ENCODE assay signal across 9 mouse cellular contexts in genomic region chr5:91074450-91074950, GRCm38 (mm10). TPM values are rescaled to one million over a fixed set of nuclear protein-coding genes. Genes with fewer than 3 reads are reported as not detected.
DNase-seq lines count a peak whose midpoint lies in the region; ATAC-seq and TF ChIP-seq lines count a peak whose summit lies in the region.
"Had no signal": no experiment of that assay in that cellular context is flagged by ENCODE, and none has a peak within 500 bp of the region (broad histone marks: within the 10 kb centered on the region; RNA-seq: fewer than 3 reads in every experiment).

Gene Ereg (plus strand): TSS chr5:91074622.

- H3K27me3 ChIP-seq in kidney, embryonic 15.5 days = peaks cover 36% of the 10 kb centered on the region
- H3K27me3 ChIP-seq in kidney, adult 2 months (replicated peaks; ENCODE audit: control insufficient read depth, insufficient read depth, low read length) = no peaks in the 10 kb centered on the region; the same call in 1 of the 2 replicates
- peaks cover 8% of the 10 kb centered on the region; the same call in 1 of the 2 replicates for H3K27me3 ChIP-seq in heart, embryonic 15.5 days
- H3K27me3 ChIP-seq in liver, embryonic 13.5 days = peaks cover 17% of the 10 kb centered on the region

- no peak within 1 kb of the TSS for H3K27ac ChIP-seq in kidney, embryonic 15.5 days
- H3K27ac ChIP-seq in kidney, adult 2 months (ENCODE audit: insufficient read depth, low read depth, low read length) = no peak within 1 kb of the TSS
- H3K27ac ChIP-seq in heart, embryonic 15.5 days = no peak within 1 kb of the TSS; the same call in 1 of the 2 replicates
- H3K27ac ChIP-seq in liver, embryonic 13.5 days = no peak within 1 kb of the TSS
- H3K27ac ChIP-seq: macrophage had no signal

- WGBS in kidney, embryonic 15.5 days = 1% methylated on average over 25 of the region's 25 CpGs
- 3% methylated on average over 25 of the region's 25 CpGs for WGBS in kidney, adult 2 months
- 2% methylated on average over 25 of the region's 25 CpGs for WGBS in heart, embryonic 15.5 days
- WGBS in liver, embryonic 13.5 days (ENCODE audit: insufficient replicate concordance) = 4% methylated on average over 25 of the region's 25 CpGs

- H3K9ac ChIP-seq in kidney, embryonic 15.5 days = no peak within 1 kb of the TSS
- peak within 1 kb of the TSS; percentile 21; the same call in 1 of the 2 replicates for H3K9ac ChIP-seq in heart, embryonic 15.5 days
- no peak within 1 kb of the TSS for H3K9ac ChIP-seq in liver, embryonic 13.5 days

- H3K4me3 ChIP-seq in kidney, embryonic 15.5 days (replicated peaks) = peak within 1 kb of the TSS; percentile 32
- no peak within 1 kb of the TSS for H3K4me3 ChIP-seq in kidney, adult 2 months (ENCODE audit: insufficient read depth, low read depth, low read length)
- peak within 1 kb of the TSS; percentile 48 for H3K4me3 ChIP-seq in heart, embryonic 15.5 days
- H3K4me3 ChIP-seq in liver, embryonic 13.5 days (replicated peaks) = peak within 1 kb of the TSS; percentile 25

- peak within 1 kb of the TSS; percentile 59 for H3K4me2 ChIP-seq in kidney, embryonic 15.5 days
- peak within 1 kb of the TSS; percentile 79 for H3K4me2 ChIP-seq in heart, embryonic 15.5 days
- H3K4me2 ChIP-seq in liver, embryonic 13.5 days = peak within 1 kb of the TSS; percentile 32; the same call in 1 of the 2 replicates

- H3K36me3 ChIP-seq in kidney, embryonic 15.5 days = no peaks in the 10 kb centered on the region
- no peaks in the 10 kb centered on the region for H3K36me3 ChIP-seq in kidney, adult 2 months (ENCODE audit: control insufficient read depth, insufficient read depth, low read length)
- H3K36me3 ChIP-seq in heart, embryonic 15.5 days = no peaks in the 10 kb centered on the region
- H3K36me3 ChIP-seq in liver, embryonic 13.5 days = no peaks in the 10 kb centered on the region

- no peaks in the 10 kb centered on the region for H3K9me3 ChIP-seq in kidney, embryonic 15.5 days (replicated peaks)
- no peaks in the 10 kb centered on the region for H3K9me3 ChIP-seq in heart, embryonic 15.5 days (replicated peaks)
- H3K9me3 ChIP-seq in liver, embryonic 13.5 days (replicated peaks) = no peaks in the 10 kb centered on the region

- no peak for DNase-seq in kidney, adult 2 months
- DNase-seq in adipocyte (ENCODE audit: low spot score) = peak; percentile 18
- DNase-seq in liver, embryonic 13.5 days = no peak
- DNase-seq in retina, postnatal 1 day = peak; percentile 44
- DNase-seq in left cerebral cortex, adult 9 months (ENCODE audit: low spot score in 2 of 2) = no peak
- DNase-seq in adrenal gland, postnatal 25 days = no peak

- no peak for TF ChIP-seq CTCF in kidney, adult 2 months (conservative IDR thresholded peaks at IDR 0.05; ENCODE audit: insufficient read depth, insufficient read length, low read depth, low read length)

- TF ChIP-seq POLR2A in kidney, adult 2 months (IDR thresholded peaks at IDR 0.05; ENCODE audit: low read depth, low read length) = no peak

- peak; percentile 75 for ATAC-seq in kidney, embryonic 15.5 days (replicated peaks; ENCODE audit: low FRiP score)
- ATAC-seq in heart, embryonic 15.5 days (replicated peaks; ENCODE audit: insufficient number of reproducible peaks, insufficient read depth, low FRiP score, low read depth) = peak; percentile 35; the same call in 1 of the 2 replicates
- no peak for ATAC-seq in liver, embryonic 13.5 days (ENCODE audit: low read depth)

- peaks cover 7% of the 10 kb centered on the region; the same call in 1 of the 2 replicates for H3K4me1 ChIP-seq in kidney, embryonic 15.5 days
- H3K4me1 ChIP-seq in kidney, adult 2 months (ENCODE audit: control insufficient read depth, insufficient read depth, low read length) = no peaks in the 10 kb centered on the region
- 0 out of 2 replicates have a peak, but pooled peaks cover 6% of the 10 kb centered on the region for H3K4me1 ChIP-seq in heart, embryonic 15.5 days (replicated peaks)
- H3K4me1 ChIP-seq in liver, embryonic 13.5 days (replicated peaks) = no peaks in the 10 kb centered on the region

RNA-seq across cellular contexts. Expression of gene Ereg, which starts in this region (rescaled TPM):
- 0.05 TPM in 1 of 2 replicates, not detected in the other for polyA plus RNA-seq in kidney, embryonic 15.5 days (2015; fragmentation: Nextera tagmentation; extraction: Ambion mirVana)
- 0.03 TPM in 1 of 2 replicates, not detected in the other for polyA plus RNA-seq in kidney, adult 2 months (2012; rRNA removed)
- polyA plus RNA-seq in heart, embryonic 15.5 days (2015; fragmentation: Nextera tagmentation; extraction: Ambion mirVana) = 0.08 and 0.09 TPM in 2 replicates
- 0.06 and 0.10 TPM in 2 replicates for polyA plus RNA-seq in liver, embryonic 13.5 days (2015; fragmentation: Nextera tagmentation; extraction: Ambion mirVana)
- not detected in 2 replicates for total RNA-seq in adrenal gland, postnatal 25 days (2021)
- polyA plus RNA-seq: macrophage had no signal

Comparison
In these comparisons a context has a peak if more than half of its experiments do, and no peak if none do; other contexts are left out.
1. Peak in ATAC-seq, H3K4me3 ChIP-seq and H3K4me2 ChIP-seq in kidney, embryonic 15.5 days; RNA of the gene not detected or under 1 TPM.
2. Peak in ATAC-seq, H3K4me3 ChIP-seq, H3K9ac ChIP-seq and H3K4me2 ChIP-seq in heart, embryonic 15.5 days; RNA of the gene not detected or under 1 TPM.
3. DNase-seq: peak in adipocyte (single experiment) and retina, postnatal 1 day (single experiment); none in kidney, adult 2 months (single experiment), liver, embryonic 13.5 days (single experiment), left cerebral cortex, adult 9 months (0 of 2) and adrenal gland, postnatal 25 days (single experiment).
4. Peak in every context shown above with its lines, with median percentiles within 50 percentile points of each other: H3K4me2 ChIP-seq.